Mouse (Mus musculus): Measurements from ENCODE around the gene Ly6g6d.

Gene Ly6g6d

GRCm38 (mm10) chr17:35048149-35048931 is 29.5 kb downstream of the Ly6g6d start:
- peak; percentile 82; the same call in 1 of the 2 replicates for TF ChIP-seq GATA4 (IDR thresholded peaks at IDR 0.05; ENCODE audit: insufficient replicate concordance, low read length)

GRCm38 (mm10) chr17:35047688-35048087 is 30.2 kb downstream of the Ly6g6d start:
- no peak for TF ChIP-seq GATA4 (IDR thresholded peaks at IDR 0.05; ENCODE audit: insufficient replicate concordance, low read length)

GRCm38 (mm10) chr17:35046681-35047455 is 31.0 kb downstream of the Ly6g6d start, which contains the start of gene Msh5:
Gene Msh5, minus strand, starts transcription at chr17:35046745.
- TF ChIP-seq GATA4 (IDR thresholded peaks at IDR 0.05; ENCODE audit: insufficient replicate concordance, low read length): no peak; the same call in 1 of the 2 replicates

- no peak for TF ChIP-seq GATA4 (IDR thresholded peaks at IDR 0.05; ENCODE audit: insufficient replicate concordance, low read length)
These were observed 31.8 kb downstream of the Ly6g6d start for GRCm38 (mm10) chr17:35045807-35046680.

GRCm38 (mm10) chr17:35044904-35045806 is 32.7 kb downstream of the Ly6g6d start:
- no peak for TF ChIP-seq GATA4 (IDR thresholded peaks at IDR 0.05; ENCODE audit: insufficient replicate concordance, low read length)

- TF ChIP-seq GATA4 (IDR thresholded peaks at IDR 0.05; ENCODE audit: insufficient replicate concordance, low read length): no peak
These were observed 34.1 kb downstream of the Ly6g6d start for GRCm38 (mm10) chr17:35043794-35044193.

GRCm38 (mm10) chr17:35039121-35039873 is 38.6 kb downstream of the Ly6g6d start:
- no peak for TF ChIP-seq GATA4 (IDR thresholded peaks at IDR 0.05; ENCODE audit: insufficient replicate concordance, low read length)

GRCm38 (mm10) chr17:35034896-35035295 is 43.0 kb downstream of the Ly6g6d start:
- TF ChIP-seq GATA4 (IDR thresholded peaks at IDR 0.05; ENCODE audit: insufficient replicate concordance, low read length): no peak

GRCm38 (mm10) chr17:35032323-35032870 is 45.5 kb downstream of the Ly6g6d start:
- no peak for TF ChIP-seq GATA4 (IDR thresholded peaks at IDR 0.05; ENCODE audit: insufficient replicate concordance, low read length)

GRCm38 (mm10) chr17:35031880-35032279 is 46.0 kb downstream of the Ly6g6d start:
- TF ChIP-seq GATA4 (IDR thresholded peaks at IDR 0.05; ENCODE audit: insufficient replicate concordance, low read length): no peak

- TF ChIP-seq GATA4 (IDR thresholded peaks at IDR 0.05; ENCODE audit: insufficient replicate concordance, low read length): no peak
These were observed 46.6 kb downstream of the Ly6g6d start for GRCm38 (mm10) chr17:35031272-35031671.

GRCm38 (mm10) chr17:35029691-35030532 is 48.0 kb downstream of the Ly6g6d start:
- no peak for TF ChIP-seq GATA4 (IDR thresholded peaks at IDR 0.05; ENCODE audit: insufficient replicate concordance, low read length)

Measured in liver, adult (tissue).